Mouse (Mus musculus): ENCODE measurements around the gene Arfgap2.

The Arfgap2 gene

DNA sequence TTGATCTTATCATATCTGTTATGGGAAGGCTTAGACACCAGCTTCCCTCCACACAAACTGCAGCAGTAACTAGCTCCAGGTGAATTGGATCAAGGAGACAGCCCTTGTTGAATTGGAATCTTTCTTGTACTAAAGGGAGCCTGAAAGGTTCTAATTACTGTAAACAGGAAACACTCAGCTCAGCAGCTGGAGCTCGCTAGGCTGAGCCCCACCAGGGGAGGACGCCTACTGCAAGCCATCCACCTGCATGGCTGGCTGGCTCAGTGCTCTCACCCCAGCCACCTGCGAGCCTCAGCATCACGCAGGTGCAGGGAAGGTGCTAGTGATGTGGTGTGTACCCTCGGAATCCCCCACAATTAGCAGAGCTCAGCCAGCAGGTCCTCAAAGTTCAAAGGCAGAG is 43.9 kb downstream of the Arfgap2 start:
- DNase-seq (ENCODE audit: low spot score), result no peak

DNA sequence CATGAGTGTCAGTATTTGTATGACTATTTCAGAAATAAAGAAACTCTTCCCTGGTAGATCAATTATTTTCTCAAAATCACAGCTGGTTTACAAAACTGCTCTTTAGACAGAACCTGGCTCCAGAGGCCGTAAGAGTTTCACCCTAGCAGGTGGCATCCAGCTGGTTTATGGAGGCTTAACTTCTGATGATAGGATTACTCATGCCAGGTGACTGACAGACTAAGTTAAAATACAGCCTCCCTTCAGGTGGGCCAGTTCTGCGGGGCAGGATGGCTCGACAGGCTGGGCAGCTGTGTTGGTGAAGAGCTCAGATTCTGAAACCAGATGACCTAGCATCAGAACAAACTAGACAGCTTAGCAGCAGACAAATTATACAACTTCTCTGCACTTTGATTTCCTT is 44.8 kb downstream of the Arfgap2 start:
- DNase-seq (ENCODE audit: low spot score), result no peak

DNA sequence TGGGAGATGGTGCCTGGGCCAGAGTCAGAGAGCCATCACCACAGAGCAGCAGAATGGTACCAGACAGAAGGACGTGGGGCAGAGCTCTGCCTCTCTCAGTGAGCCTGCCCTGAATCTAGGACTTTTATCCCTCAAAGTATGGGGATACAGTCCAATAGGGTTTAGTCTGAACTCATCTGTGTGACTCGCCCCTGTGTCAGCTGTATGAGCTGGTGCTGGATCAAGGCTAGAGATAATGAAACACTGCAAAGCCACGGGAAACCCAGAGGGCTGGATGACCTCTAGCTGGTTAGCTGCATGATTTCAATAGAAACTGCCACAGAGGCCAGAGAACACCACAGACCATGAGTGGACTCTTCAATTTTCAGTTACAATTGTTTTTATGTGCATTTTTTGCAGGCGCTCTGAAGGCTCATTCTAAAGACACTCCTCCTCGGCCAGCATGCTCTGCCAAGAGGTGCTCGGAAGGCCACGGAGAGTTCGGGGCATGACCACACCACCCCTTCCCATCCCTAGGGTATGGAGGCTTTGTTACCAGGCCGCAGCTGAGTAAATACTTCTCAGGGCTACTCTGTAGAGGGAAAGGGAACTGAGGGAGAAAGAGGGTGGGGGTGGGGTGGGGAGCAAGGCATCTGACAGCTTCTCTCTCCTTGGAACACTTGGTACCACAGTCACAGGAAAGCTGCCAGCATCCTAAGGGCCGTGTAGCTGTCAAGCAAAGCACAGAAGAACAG is 48.0 kb downstream of the Arfgap2 start:
- DNase-seq (ENCODE audit: low spot score), result no peak

DNA sequence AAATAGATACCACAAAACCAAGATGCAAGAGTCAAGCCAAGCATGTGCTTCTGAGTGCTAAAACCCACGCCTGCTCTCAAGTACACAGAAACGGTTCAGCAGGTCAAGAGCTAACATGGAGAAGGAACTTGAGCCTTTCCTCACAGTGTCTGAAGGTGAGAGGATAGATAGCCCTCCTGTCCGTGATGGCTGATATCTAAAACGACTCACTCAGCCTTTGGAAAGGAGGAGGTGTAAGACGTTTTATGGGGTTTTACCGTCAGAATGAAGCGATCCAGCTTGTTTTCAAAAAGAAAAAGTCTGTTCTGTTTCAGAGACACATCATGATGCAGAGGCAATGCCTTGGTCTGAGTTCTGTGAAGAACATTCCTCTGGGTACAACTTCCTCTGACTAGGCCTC is 49.4 kb downstream of the Arfgap2 start:
- no peak for DNase-seq (ENCODE audit: low spot score)

DNA sequence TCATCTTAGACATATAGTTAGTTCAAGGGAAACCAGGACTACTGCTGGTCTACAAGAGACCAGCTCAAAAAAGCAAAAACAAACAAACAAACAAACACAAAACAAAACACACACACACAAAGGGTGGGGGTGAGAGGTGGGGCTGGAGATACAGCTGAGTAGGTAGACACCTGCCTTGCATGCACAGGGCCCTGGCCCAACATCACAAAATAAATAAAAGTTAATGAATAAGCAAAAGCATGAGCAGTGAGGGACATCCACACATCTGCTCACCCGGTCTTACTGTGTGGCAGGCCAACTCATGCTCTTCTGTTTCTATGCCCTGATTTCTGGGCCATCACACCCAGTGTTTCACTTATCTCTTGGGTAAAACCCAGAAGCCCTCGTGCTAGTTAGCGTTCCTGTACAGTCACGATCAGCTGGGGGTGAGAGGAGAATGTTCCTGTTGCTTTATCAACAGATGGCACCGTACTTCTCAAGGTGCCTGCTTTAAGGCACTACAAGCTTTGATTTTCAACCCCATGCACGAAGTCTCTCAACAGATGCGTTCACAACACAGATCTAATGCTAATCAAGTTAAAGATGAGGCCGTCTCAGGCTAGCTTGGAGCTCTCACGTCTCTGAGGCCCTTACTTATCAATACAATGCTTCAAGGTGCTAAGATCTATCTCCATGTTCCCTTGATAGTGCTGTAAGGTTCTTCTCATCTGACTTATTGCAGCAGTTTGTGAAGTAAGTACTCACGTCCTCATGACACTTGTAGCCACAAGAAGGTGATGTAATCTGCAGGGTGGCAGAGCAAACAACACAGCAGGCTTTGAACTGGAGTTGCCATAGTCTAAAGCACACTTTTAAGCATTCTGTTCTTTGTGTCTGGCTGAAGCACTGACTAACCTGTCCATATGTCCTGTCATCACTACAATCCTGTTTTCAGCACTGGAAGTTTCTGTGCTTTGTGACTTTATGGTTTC is 56.1 kb downstream of the Arfgap2 start:
- no peak for DNase-seq (ENCODE audit: low spot score)

DNA sequence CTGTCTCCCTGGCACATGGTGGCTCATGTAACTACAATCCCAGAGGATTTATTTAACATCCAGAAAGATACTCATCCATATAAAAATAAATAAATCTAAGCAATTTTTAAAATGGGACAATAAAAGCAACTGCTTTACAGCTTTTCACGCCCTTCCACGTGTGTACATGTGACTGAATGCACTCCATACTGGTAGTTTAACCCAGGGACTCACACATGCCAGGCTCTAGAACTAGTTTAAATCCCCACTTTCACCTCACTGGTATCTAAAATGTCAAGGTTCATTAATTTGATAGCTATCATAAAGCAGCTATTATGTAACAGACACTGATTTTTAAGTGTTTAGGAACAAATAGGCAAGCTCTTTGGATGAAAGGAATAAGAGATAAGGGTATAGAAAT is 57.1 kb downstream of the Arfgap2 start:
- no peak for DNase-seq (ENCODE audit: low spot score)

DNA sequence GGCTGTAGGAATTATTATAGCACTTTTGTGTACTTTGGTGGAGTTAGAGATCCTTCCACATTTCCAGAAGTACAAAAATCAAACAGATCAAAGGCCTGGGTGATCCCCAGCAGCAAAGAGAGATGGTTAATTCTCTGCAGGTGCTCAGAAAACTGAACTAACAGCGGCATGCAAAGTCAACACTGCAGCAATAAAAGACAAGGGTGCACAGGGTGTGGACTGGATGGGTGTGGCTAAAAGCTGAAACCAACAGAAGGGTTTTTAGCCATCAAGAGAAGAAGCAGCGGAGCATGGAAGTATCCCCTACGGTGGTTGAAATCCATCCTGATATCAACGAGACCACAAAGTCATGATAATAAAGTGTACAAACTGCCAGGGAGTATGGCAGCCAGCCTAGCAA is 57.7 kb downstream of the Arfgap2 start:
- no peak for DNase-seq (ENCODE audit: low spot score)

DNA sequence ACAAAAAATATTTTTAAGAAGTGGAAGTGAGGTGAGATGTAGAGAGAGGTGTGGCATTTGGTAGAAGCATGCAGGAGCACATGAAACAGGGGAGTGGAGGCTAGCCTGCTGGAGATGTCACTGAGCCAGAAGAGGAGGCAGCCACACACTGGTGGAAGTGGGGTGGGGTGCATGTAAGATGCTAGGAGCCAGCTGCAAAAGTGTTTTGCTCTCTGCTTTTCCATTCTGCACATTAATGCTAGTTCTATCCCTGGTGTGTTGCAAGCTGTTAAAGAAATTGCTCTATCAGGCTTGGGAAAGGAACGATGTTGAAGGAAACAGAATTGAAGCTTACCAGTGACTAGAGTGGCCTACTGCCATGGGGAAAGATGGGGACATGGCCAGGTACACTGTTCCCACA is 59.6 kb downstream of the Arfgap2 start:
- no peak for DNase-seq (ENCODE audit: low spot score)

DNA sequence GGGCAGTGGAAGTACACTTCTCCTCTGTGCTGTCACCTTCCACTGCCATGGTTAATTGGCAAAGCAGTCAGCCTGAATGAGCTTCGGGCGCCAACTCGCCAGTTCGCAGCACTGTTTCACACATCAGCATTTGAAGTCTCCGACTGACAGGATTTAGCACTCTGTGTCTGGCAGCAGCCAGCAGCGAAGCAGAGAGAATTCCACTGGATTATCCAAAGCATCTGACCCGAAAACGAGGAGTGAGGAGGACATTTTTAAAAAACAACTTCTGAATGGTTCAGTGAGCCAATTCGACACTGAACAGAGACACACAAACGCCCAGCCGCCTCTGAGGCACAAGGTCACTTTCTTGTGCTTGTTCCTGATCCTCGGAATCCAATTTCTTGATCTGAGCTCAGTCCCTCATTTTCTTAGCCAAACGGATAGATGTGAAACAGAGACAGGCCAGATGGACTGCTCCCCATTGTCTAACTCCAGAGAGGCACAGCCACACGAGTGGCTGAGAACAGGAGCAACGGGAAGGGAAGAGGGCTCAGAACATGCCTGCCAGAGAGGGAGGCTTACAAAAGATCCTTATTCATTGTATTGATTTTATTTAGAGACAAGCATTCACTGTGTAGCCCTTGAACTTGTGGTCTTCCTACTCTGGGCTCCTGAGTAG is 60.1 kb downstream of the Arfgap2 start:
- no peak for DNase-seq (ENCODE audit: low spot score)
